In the genomic region with DNA sequence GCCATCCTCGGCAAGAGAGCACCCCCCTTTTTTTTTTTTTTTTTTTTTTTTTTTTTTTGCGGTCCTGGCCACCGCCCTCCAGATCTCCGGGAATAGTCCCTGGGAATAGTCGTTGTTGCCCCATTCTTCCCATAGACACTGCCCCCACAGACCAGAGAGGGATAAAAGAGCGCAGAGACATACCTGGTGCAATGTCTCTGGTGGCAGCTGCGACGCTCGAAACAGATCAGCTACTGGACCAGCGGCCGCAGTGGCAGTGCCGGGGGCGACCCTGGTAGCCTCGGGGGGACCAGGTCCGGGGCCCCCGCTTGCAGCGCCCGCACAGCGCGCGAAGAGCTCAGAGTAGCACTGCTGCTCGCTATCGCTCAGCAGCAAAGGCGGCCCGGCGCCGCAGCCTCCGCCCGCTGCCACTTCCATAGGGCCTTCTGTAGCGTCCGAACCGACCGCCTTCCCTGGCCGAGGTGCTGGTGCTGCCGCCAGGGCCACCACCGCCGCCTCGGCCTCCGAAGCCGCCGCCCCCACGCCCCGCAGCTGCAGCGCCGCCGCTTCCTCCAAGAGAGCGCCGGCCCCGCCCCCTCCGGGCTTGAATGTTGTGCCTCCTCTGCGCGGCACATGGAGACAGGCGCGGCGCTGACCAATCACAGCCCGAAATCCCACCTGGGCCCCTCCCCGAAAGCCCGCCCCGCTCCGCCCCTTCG, we compare ENCODE assay signal across 8 mouse cellular contexts. TPM values are rescaled to one million over a fixed set of nuclear protein-coding genes. Genes with fewer than 3 reads are reported as not detected.
DNase-seq lines count a peak whose midpoint lies in the region; ATAC-seq and TF ChIP-seq lines count a peak whose summit lies in the region.

A gene (minus strand): TSS at position 559 of the 698 bp plus-strand sequence.

- no peak for TF ChIP-seq CTCF in lung, postnatal 0 days (IDR thresholded peaks at IDR 0.05)

- 11% methylated on average over 42 of the region's 61 CpGs for WGBS in hindbrain, embryonic 11.5 days
- WGBS in lung, postnatal 0 days, result 13% methylated on average over 53 of the region's 61 CpGs

- peak; percentile 95 for ATAC-seq in hindbrain, embryonic 11.5 days (ENCODE audit: low FRiP score)
- ATAC-seq in lung, postnatal 0 days, result peak; percentile 99

- peak within 1 kb of the TSS; percentile 74 for H3K4me2 ChIP-seq in hindbrain, embryonic 11.5 days (replicated peaks; ENCODE audit: low read depth, low read length)
- H3K4me2 ChIP-seq in lung, postnatal 0 days (replicated peaks; ENCODE audit: low read depth, low read length), result peak within 1 kb of the TSS; percentile 72

- no peak within 1 kb of the TSS for H3K27ac ChIP-seq in hindbrain, embryonic 11.5 days (ENCODE audit: low read depth, low read length)
- no peak within 1 kb of the TSS for H3K27ac ChIP-seq in lung, postnatal 0 days (ENCODE audit: low read length)

- no peak for TF ChIP-seq EP300 in lung, postnatal 0 days (IDR thresholded peaks at IDR 0.05)

- H3K9me3 ChIP-seq in hindbrain, embryonic 11.5 days (ENCODE audit: control insufficient read depth, low read length), result no peaks in the 10 kb centered on the region
- H3K9me3 ChIP-seq in lung, postnatal 0 days (ENCODE audit: low read length), result no peaks in the 10 kb centered on the region

- peak within 1 kb of the TSS; percentile 51 for H3K9ac ChIP-seq in hindbrain, embryonic 11.5 days (ENCODE audit: low read depth, low read length)
- no peak within 1 kb of the TSS for H3K9ac ChIP-seq in lung, postnatal 0 days (replicated peaks; ENCODE audit: low read depth)

- no peaks in the 10 kb centered on the region for H3K36me3 ChIP-seq in hindbrain, embryonic 11.5 days (ENCODE audit: control insufficient read depth, insufficient read depth, low read length)
- no peaks in the 10 kb centered on the region for H3K36me3 ChIP-seq in lung, postnatal 0 days (ENCODE audit: insufficient read depth, low read length)

- no peaks in the 10 kb centered on the region for H3K4me1 ChIP-seq in hindbrain, embryonic 11.5 days (replicated peaks; ENCODE audit: control insufficient read depth, insufficient read depth, low read length)
- no peaks in the 10 kb centered on the region for H3K4me1 ChIP-seq in lung, postnatal 0 days (ENCODE audit: insufficient read depth, low read depth, low read length)

- H3K4me3 ChIP-seq in hindbrain, embryonic 11.5 days (ENCODE audit: low read depth, low read length), result peak within 1 kb of the TSS; percentile 53
- peak within 1 kb of the TSS; percentile 46 for H3K4me3 ChIP-seq in lung, postnatal 0 days (ENCODE audit: low read depth, low read length)

- DNase-seq in R1 (ENCODE audit: low read depth, low spot score), result peak; percentile 87
- DNase-seq in cerebellum, postnatal 10 days, result peak; percentile 85 to 90
- DNase-seq in frontal cortex, postnatal 10 days (ENCODE audit: low spot score in 2 of 2), result peak; percentile 42 to 61
- peak; percentile 79 for DNase-seq in hindbrain, embryonic 11.5 days (ENCODE audit: low spot score)
- peak; percentile 42 to 54 for DNase-seq in layer of hippocampus, postnatal 14 days (ENCODE audit: low spot score in 2 of 2)
- peak; percentile 88 for DNase-seq in lung, postnatal 0 days (ENCODE audit: low spot score)
- DNase-seq in ovary, postnatal 36 days (ENCODE audit: low spot score), result peak; percentile 81
- peak; percentile 52 for DNase-seq in thymus, postnatal 25 days

- H3K27me3 ChIP-seq in hindbrain, embryonic 11.5 days (ENCODE audit: control insufficient read depth, insufficient read depth, low read length), result peaks cover 6% of the 10 kb centered on the region
- H3K27me3 ChIP-seq in lung, postnatal 0 days (replicated peaks; ENCODE audit: insufficient read depth, low read length), result no peaks in the 10 kb centered on the region

RNA-seq across cellular contexts. Expression of the gene that starts here (rescaled TPM):
- 0.82 and 1.1 TPM in 2 replicates for polyA plus RNA-seq in hindbrain, embryonic 11.5 days (2014; fragmentation: Nextera tagmentation; extraction: Ambion mirVana)
- total RNA-seq in layer of hippocampus, postnatal 14 days (2021), result 100 to 1,000 TPM in 1 of 2 experiments, 10 to 100 TPM in 1; 87.3 to 113 TPM
- polyA plus RNA-seq in lung, postnatal 0 days (2015; fragmentation: Nextera tagmentation; extraction: Ambion mirVana), result 1.6 and 2.2 TPM in 2 replicates
